Mouse (Mus musculus) liver, embryonic 14.5 days (tissue): ENCODE measurements around the gene Zc3h4. TPM values are rescaled to one million over a fixed set of nuclear protein-coding genes. Genes with fewer than 3 reads are reported as not detected.

ENCODE experiments used
- ATAC-seq: fragments of 200-750 bp; cut with Nextera tagmentation; 2 replicates; pipeline ENCODE4 v1.8.0; 2017; ENCODE audit warnings: moderate number of reproducible peaks, mild to moderate bottlenecking, moderate library complexity; ENCODE audit not compliant: insufficient read depth
- DNase-seq, 3 experiments: peaks; one replicate each; pipeline ENCODE4 v3.0.0-alpha.2; 2012 to 2013; ENCODE audit warnings: low read depth in 3 of 3, low spot score in 3 of 3
- H3K27ac ChIP-seq: fragments of 300-500 bp; sonication (generic); 2 replicates; pipeline ENCODE4 v1.5.1; 2014; ENCODE audit warnings: moderate library complexity, mild to moderate bottlenecking, control low read depth, inconsistent platforms
- H3K27me3 ChIP-seq: fragments of 300-500 bp; sonication (generic); 2 replicates; pipeline ENCODE4 v1.6.1; 2014; ENCODE audit warnings: mild to moderate bottlenecking, low read length, moderate library complexity; ENCODE audit not compliant: control insufficient read depth, insufficient read depth
- H3K36me3 ChIP-seq: fragments of 300-500 bp; sonication (generic); replicated peaks from 2 replicates; pipeline ENCODE4 v1.6.1; 2014; ENCODE audit warnings: low read depth; ENCODE audit not compliant: control insufficient read depth, insufficient read depth
- H3K4me1 ChIP-seq, 2 experiments: fragments of 200-500 bp in 1 of 2; fragments of 300-500 bp in 1 of 2; sonication (generic) in 1 of 2; replicated peaks; 2 replicates each; pipeline ENCODE4 v1.6.1; 2012 to 2014; ENCODE audit warnings: antibody characterized with exemption in 1 of 2, inconsistent platforms in 1 of 2, low read length in 1 of 2; ENCODE audit not compliant: control insufficient read depth in 2 of 2, insufficient read depth in 2 of 2
- H3K4me2 ChIP-seq: fragments of 300-500 bp; sonication (generic); 2 replicates; pipeline ENCODE4 v1.6.1; 2014; ENCODE audit warnings: low read depth, mild to moderate bottlenecking, control low read depth, moderate library complexity
- H3K4me3 ChIP-seq, 2 experiments: fragments of 200-500 bp in 1 of 2; fragments of 300-500 bp in 1 of 2; sonication (generic) in 1 of 2; 2 replicates each; pipeline ENCODE4 v1.5.1; 2012 to 2014; ENCODE audit warnings: low read depth in 2 of 2, low read length in 2 of 2, mild to moderate bottlenecking in 2 of 2, control low read depth in 1 of 2, inconsistent platforms in 1 of 2, moderate library complexity in 1 of 2; ENCODE audit not compliant: insufficient read depth in 1 of 2
- H3K9ac ChIP-seq: fragments of 300-500 bp; sonication (generic); replicated peaks from 2 replicates; pipeline ENCODE4 v1.6.1; 2014; ENCODE audit warnings: mild to moderate bottlenecking, control low read depth, moderate library complexity
- H3K9me3 ChIP-seq: fragments of 300-500 bp; sonication (generic); 2 replicates; pipeline ENCODE4 v1.6.1; 2016; ENCODE audit warnings: low read length, mixed read lengths; ENCODE audit not compliant: control insufficient read depth
- CTCF ChIP-seq: IDR thresholded peaks from 2 replicates; pipeline ENCODE4 v1.5.1; 2016; ENCODE audit warnings: antibody characterized with exemption, low read depth, control low read depth
- EP300 ChIP-seq: IDR thresholded peaks from 2 replicates; pipeline ENCODE4 v1.6.1; 2016; ENCODE audit warnings: antibody characterized with exemption, low read depth
- WGBS: fragments of 180-500 bp; shearing (Covaris S2); extraction: QIAGEN DNeasy Blood & Tissue Kit; methylation state at CpG from one replicate; pipeline ENCODE4 v1.1.7; 2014; ENCODE audit not compliant: insufficient replicate concordance; 5-methylcytosine and 5-hydroxymethylcytosine counted together
- polyA plus RNA-seq, 2 experiments: library from polyadenylated mRNA; depleted of rRNA in 1 of 2; stranded (reverse) in 1 of 2; unstranded in 1 of 2; fragments of >200 nt; fragmentation: Nextera tagmentation in 1 of 2; extraction: Ambion mirVana in 1 of 2; gene quantifications; 2 replicates each; pipeline versions ENCODE4 v1.2.1 to v1.2.3; 2012 to 2014

Gene Zc3h4
- polyA plus RNA-seq, 2 experiments: 6.0 to 15.2 TPM

DNA sequence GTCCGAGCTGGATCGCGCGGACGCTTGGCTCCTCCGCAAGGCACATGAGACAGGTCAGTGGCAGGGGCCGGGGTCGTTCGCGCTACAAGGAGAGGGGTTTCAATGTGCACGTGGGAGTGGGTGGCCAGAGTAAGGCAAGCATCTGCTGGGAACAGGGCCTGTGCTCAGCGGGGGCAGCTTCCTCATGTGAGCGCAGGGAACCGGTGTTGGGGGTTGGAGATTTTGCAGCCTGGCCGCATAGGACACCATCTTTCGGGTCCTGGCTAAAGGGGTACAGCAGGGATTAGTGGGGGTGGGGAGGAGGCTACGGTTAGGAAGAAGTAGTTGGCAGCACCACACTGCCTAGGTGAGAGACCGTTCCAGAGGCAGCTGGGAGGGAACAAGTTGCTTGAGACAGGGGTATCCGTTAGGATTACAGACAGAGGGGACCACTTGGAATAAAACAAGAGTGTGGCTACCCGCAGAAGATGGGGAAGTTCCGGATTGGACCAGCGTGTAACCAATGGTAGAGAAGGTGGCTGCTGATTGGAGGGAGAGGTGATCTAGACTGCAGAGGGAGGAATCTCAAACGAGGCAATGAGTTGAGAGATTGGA, 52.5 kb downstream of the Zc3h4 start:
- DNase-seq (peak; percentile 41 to 58 (median 47)), ATAC-seq (peak; percentile 39; the same call in 1 of the 2 replicates)
- Histone ChIP-seq H3K4me1 (peaks cover 7 to 16% of the 10 kb centered on the region in 2 experiments), H3K4me2 (peak overlapping the region; percentile 80), H3K27ac (no peak overlapping the region), H3K4me3 (peak overlapping the region; percentile 61 to 65), H3K36me3 (no peaks in the 10 kb centered on the region), H3K9ac (peak overlapping the region; percentile 47), H3K9me3 (no peaks in the 10 kb centered on the region), H3K27me3 (no peaks in the 10 kb centered on the region)
- TF ChIP-seq EP300 (no peak), CTCF (no peak)
- under 1% methylated on average over 23 of the region's 23 CpGs for WGBS

DNA sequence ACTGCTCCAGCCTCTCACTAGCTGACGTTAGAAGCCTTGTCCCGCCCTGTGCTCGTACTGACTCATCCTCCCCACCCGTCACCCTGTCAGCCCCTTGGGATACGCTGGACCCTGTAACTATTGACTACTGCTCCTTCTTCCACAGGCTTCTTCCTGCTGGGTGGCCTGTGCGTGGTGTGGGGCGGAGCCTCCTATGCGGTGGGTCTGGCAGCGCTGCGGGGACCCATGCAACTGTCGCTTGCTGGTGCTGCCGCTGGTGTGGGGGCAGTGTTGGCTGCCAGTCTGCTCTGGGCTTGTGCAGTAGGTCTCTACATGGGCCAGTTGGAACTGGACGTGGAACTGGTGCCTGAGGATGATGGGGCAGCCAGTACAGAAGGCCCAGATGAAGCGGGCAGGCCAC, 54.3 kb downstream of the Zc3h4 start:
- 80% methylated on average over 14 of the region's 14 CpGs for WGBS
- Histone ChIP-seq H3K4me1 (peaks cover 7 to 16% of the 10 kb centered on the region in 2 experiments), H3K4me3 (no peak overlapping the region), H3K36me3 (no peaks in the 10 kb centered on the region), H3K27me3 (no peaks in the 10 kb centered on the region), H3K9ac (no peak overlapping the region), H3K9me3 (no peaks in the 10 kb centered on the region), H3K4me2 (no peak overlapping the region), H3K27ac (no peak overlapping the region)
- DNase-seq (no peak), ATAC-seq (no peak)
- TF ChIP-seq EP300: no peak
- TF ChIP-seq CTCF: no peak

DNA sequence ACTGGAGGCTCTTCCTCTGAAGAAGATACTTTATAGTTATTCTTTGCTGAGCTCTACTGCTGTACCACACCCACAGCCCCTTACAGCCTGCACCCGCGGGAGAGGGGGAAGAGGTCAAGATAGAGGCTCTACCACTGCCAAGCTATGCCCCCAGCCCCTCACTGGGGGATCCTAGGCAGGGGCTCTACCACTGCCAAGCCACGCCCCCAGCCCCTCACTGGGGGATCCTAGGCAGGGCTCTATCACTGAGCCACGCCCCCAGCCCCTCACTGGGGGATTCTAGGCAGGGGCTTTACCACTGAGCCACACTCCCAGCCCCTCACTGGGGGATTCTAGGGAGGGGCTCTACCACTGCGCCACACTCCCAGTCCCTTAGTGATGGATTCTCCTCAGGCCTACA, 55.6 kb downstream of the Zc3h4 start:
- Histone ChIP-seq H3K4me2 (no peak overlapping the region), H3K9me3 (no peaks in the 10 kb centered on the region), H3K4me3 (no peak overlapping the region), H3K27me3 (no peaks in the 10 kb centered on the region), H3K27ac (no peak overlapping the region), H3K4me1 (peaks cover 7 to 16% of the 10 kb centered on the region in 2 experiments), H3K36me3 (no peaks in the 10 kb centered on the region), H3K9ac (no peak overlapping the region)
- ATAC-seq (no peak), DNase-seq (no peak)
- WGBS: 79% methylated on average over 5 of the region's 5 CpGs
- TF ChIP-seq CTCF (no peak), EP300 (no peak)

DNA sequence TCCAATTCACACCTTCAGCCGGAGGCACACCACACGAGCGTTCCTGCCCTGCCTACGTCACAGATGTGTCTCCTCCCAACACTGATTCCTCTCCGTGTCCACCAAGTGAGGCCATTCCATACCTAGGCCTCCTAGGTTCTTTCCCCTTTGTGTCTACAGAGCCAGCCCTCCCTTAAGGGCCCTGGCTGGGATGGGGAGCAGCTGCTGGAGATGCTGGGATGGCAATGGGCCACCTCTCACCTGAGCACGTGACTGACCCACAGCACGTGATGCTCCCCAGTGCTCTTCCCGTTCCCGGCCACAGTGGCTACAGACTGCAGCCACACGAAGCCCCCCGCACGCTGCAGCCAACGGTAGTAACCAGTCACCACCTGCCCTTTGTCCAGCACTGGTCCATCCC, 59.9 kb downstream of the Zc3h4 start:
- WGBS: 50% methylated on average over 13 of the region's 13 CpGs
- no peak for DNase-seq
- TF ChIP-seq CTCF (no peak), EP300 (no peak)
- H3K27ac ChIP-seq: no peak overlapping the region
- H3K9ac ChIP-seq: no peak overlapping the region
- no peak overlapping the region for H3K4me3 ChIP-seq
- no peaks in the 10 kb centered on the region for H3K27me3 ChIP-seq
- H3K9me3 ChIP-seq: no peaks in the 10 kb centered on the region
- H3K36me3 ChIP-seq: no peaks in the 10 kb centered on the region
- no peak for ATAC-seq
- no peak overlapping the region for H3K4me2 ChIP-seq
- no peaks in the 10 kb centered on the region for H3K4me1 ChIP-seq

DNA sequence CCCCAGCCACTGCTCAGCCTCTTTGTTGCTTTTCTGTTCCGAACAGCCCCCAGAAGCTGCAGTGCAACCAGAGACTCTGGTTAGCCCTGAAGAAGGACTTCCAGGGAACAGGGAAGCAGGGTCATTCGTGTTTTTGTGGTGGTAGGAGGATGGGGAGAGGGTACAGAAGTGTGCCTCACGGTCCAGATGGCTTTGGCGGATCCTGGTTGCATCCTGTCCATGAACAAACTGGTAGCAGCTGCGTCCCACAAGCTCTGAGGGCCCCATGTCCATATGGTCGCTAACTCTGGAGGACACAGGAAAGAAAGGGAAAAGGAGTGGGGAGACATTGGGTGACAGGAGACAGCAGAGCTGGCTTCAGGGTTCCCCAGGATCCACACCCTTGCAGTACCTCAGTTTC, 60.4 kb downstream of the Zc3h4 start:
- DNase-seq: no peak
- no peak for ATAC-seq
- no peaks in the 10 kb centered on the region for H3K27me3 ChIP-seq
- H3K27ac ChIP-seq: no peak overlapping the region
- H3K9me3 ChIP-seq: no peaks in the 10 kb centered on the region
- 48% methylated on average over 6 of the region's 6 CpGs for WGBS
- H3K4me1 ChIP-seq: no peaks in the 10 kb centered on the region
- no peaks in the 10 kb centered on the region for H3K36me3 ChIP-seq
- H3K9ac ChIP-seq: no peak overlapping the region
- TF ChIP-seq CTCF: no peak
- no peak overlapping the region for H3K4me3 ChIP-seq
- H3K4me2 ChIP-seq: no peak overlapping the region
